Mouse (Mus musculus): ENCODE data around the gene Lrrc8e.

GRCm38 (mm10) chr8:4230612-4231351 is 4.2 kb downstream of the Lrrc8e start:
- TF ChIP-seq CTCF (IDR thresholded peaks at IDR 0.05; ENCODE audit: control insufficient read depth, insufficient read depth, insufficient replicate concordance, low read depth, low read length) (no peak), POLR2A (IDR thresholded peaks at IDR 0.05; ENCODE audit: control insufficient read depth, low read depth, low read length) (no peak)

Measured in testis, adult 2 months (tissue).